Mouse (Mus musculus) erythroblast, adult 5-6 weeks (primary cell): Measurements from ENCODE around the gene Eif2b3. TPM values are rescaled to one million over a fixed set of nuclear protein-coding genes. Genes with fewer than 3 reads are reported as not detected.

Experiments used
- ATAC-seq: replicated peaks from 2 replicates; pipeline ENCODE4 v1.8.0; 2016; ENCODE audit warnings: moderate number of reproducible peaks, mild to moderate bottlenecking, moderate TSS enrichment, inconsistent platforms; ENCODE audit not compliant: poor library complexity, low FRiP score, severe bottlenecking
- total RNA-seq, 2 experiments: library from RNA; stranded (forward) in 1 of 2; stranded (reverse) in 1 of 2; fragments of 150-400 nt in 1 of 2; fragments of 200-764, 138-1000 nt in 1 of 2; gene quantifications; 2 replicates each; pipeline versions ENCODE4 v1.2.3 to v1.2.4; 2015 to 2017; ENCODE audit warnings: low replicate concordance in 2 of 2

The Eif2b3 gene
- total RNA-seq, 2 experiments from 2014 or later: 7.2 to 11.9 TPM

- no peak for ATAC-seq
Observed at GRCm38 (mm10) chr4:117134601-117134995, 115.4 kb downstream of the Eif2b3 start.

- ATAC-seq: peak; percentile 41; the same call in 1 of the 2 replicates
Observed at GRCm38 (mm10) chr4:117136034-117136433, 116.8 kb downstream of the Eif2b3 start.

Other genes with a start within 250 kb of the Eif2b3 start
- 8.6 and 10.4 TPM in 2 replicates for gene Toe1, start 211.8 kb upstream of the Eif2b3 start, total RNA-seq (2015; ENCODE audit: low replicate concordance)
- 14.3 and 20.5 TPM in 2 replicates for gene Toe1, start 211.8 kb upstream of the Eif2b3 start, total RNA-seq (2017; ENCODE audit: low replicate concordance)
- 0.58 TPM in 1 of 2 replicates, not detected in the other for gene Mutyh, start 211.7 kb upstream of the Eif2b3 start, total RNA-seq (2015; ENCODE audit: low replicate concordance)
- gene Mutyh, start 211.7 kb upstream of the Eif2b3 start, total RNA-seq (2017; ENCODE audit: low replicate concordance): 0.43 and 0.98 TPM in 2 replicates
- not detected in 2 replicates for gene Hpdl, start 197.7 kb upstream of the Eif2b3 start, total RNA-seq (2015; ENCODE audit: low replicate concordance)
- gene Hpdl, start 197.7 kb upstream of the Eif2b3 start, total RNA-seq (2017; ENCODE audit: low replicate concordance): not detected in 2 replicates
- gene Zswim5, start 142.0 kb upstream of the Eif2b3 start, total RNA-seq (2015; ENCODE audit: low replicate concordance): not detected in 2 replicates
- gene Zswim5, start 142.0 kb upstream of the Eif2b3 start, total RNA-seq (2017; ENCODE audit: low replicate concordance): 0.42 TPM in 1 of 2 replicates, not detected in the other
- 731 and 769 TPM in 2 replicates for gene Urod, start 25.0 kb upstream of the Eif2b3 start, total RNA-seq (2015; ENCODE audit: low replicate concordance)
- 989 and 1,487 TPM in 2 replicates for gene Urod, start 25.0 kb upstream of the Eif2b3 start, total RNA-seq (2017; ENCODE audit: low replicate concordance)
- gene Hectd3, start 24.1 kb upstream of the Eif2b3 start, total RNA-seq (2015; ENCODE audit: low replicate concordance): 5.8 and 7.9 TPM in 2 replicates
- 7.8 and 12.3 TPM in 2 replicates for gene Hectd3, start 24.1 kb upstream of the Eif2b3 start, total RNA-seq (2017; ENCODE audit: low replicate concordance)
- gene Ptch2, start 76.7 kb downstream of the Eif2b3 start, total RNA-seq (2015; ENCODE audit: low replicate concordance): 0.19 and 0.21 TPM in 2 replicates
- 0.09 TPM in 1 of 2 replicates, not detected in the other for gene Ptch2, start 76.7 kb downstream of the Eif2b3 start, total RNA-seq (2017; ENCODE audit: low replicate concordance)
- 1.0 and 3.1 TPM in 2 replicates for gene Btbd19, start 106.3 kb downstream of the Eif2b3 start, total RNA-seq (2015; ENCODE audit: low replicate concordance)
- 0.68 and 1.3 TPM in 2 replicates for gene Btbd19, start 106.3 kb downstream of the Eif2b3 start, total RNA-seq (2017; ENCODE audit: low replicate concordance)
- not detected in 2 replicates for gene Tctex1d4, start 107.4 kb downstream of the Eif2b3 start, total RNA-seq (2015; ENCODE audit: low replicate concordance)
- not detected in 2 replicates for gene Tctex1d4, start 107.4 kb downstream of the Eif2b3 start, total RNA-seq (2017; ENCODE audit: low replicate concordance)
- gene Plk3, start 114.6 kb downstream of the Eif2b3 start, total RNA-seq (2015; ENCODE audit: low replicate concordance): 0.42 TPM in 1 of 2 replicates, not detected in the other
- gene Plk3, start 114.6 kb downstream of the Eif2b3 start, total RNA-seq (2017; ENCODE audit: low replicate concordance): 1.7 TPM in 1 of 2 replicates, not detected in the other
- 981 and 1,137 TPM in 2 replicates for gene Rps8, start 136.8 kb downstream of the Eif2b3 start, total RNA-seq (2015; ENCODE audit: low replicate concordance)
- gene Rps8, start 136.8 kb downstream of the Eif2b3 start, total RNA-seq (2017; ENCODE audit: low replicate concordance): 281 and 366 TPM in 2 replicates
- gene Kif2c, start 163.2 kb downstream of the Eif2b3 start, total RNA-seq (2015; ENCODE audit: low replicate concordance): 11.5 and 16.7 TPM in 2 replicates
- gene Kif2c, start 163.2 kb downstream of the Eif2b3 start, total RNA-seq (2017; ENCODE audit: low replicate concordance): 13.2 and 14.5 TPM in 2 replicates
- 1.9 and 4.0 TPM in 2 replicates for gene Tmem53, start 232.5 kb downstream of the Eif2b3 start, total RNA-seq (2015; ENCODE audit: low replicate concordance)
- gene Tmem53, start 232.5 kb downstream of the Eif2b3 start, total RNA-seq (2017; ENCODE audit: low replicate concordance): 1.9 TPM in 1 of 2 replicates, not detected in the other
- not detected in 2 replicates for gene Armh1, start 232.7 kb downstream of the Eif2b3 start, total RNA-seq (2015; ENCODE audit: low replicate concordance)
- not detected in 2 replicates for gene Armh1, start 232.7 kb downstream of the Eif2b3 start, total RNA-seq (2017; ENCODE audit: low replicate concordance)